Mouse (Mus musculus) adrenal gland, adult 2 months (tissue): ENCODE measurements around the gene Med17. TPM values are rescaled to one million over a fixed set of nuclear protein-coding genes. Genes with fewer than 3 reads are reported as not detected.
"Not testable (repeated sequence)": the region's sequence is repeated elsewhere in the genome, so short reads cannot be mapped to it uniquely, and the experiment has no call there.

ENCODE experiments used
- DNase-seq: peaks from one replicate; pipeline ENCODE4 v3.0.0; 2021
- long read RNA-seq: library from polyadenylated mRNA; stranded (forward); transcript quantifications from one replicate; pipeline ENCODE4 v2.0.0, GENCODE M21; 2021
- polyA plus RNA-seq: library from polyadenylated mRNA; depleted of rRNA; stranded (reverse); fragments of >200 nt; gene quantifications from 2 replicates; pipeline ENCODE4 v1.2.3, GENCODE M21; 2012; rRNA removed
- total RNA-seq, 2 experiments: library from RNA; stranded (reverse); gene quantifications; 2 replicates each; pipeline ENCODE4 v1.2.3; 2021

Med17 gene
- 10 to 100 TPM; 27.4 to 34.8 TPM for total RNA-seq
- polyA plus RNA-seq: 31.9 and 32.2 TPM in 2 replicates
- long read RNA-seq, transcript Med17-201 (12 exons, 3,964 nt): major isoform, 23 of 27 reads
- long read RNA-seq, partial matches to known transcripts: 1 of 27 reads
- long read RNA-seq, other reads (novel, unspliced or antisense): 3 of 27 reads

DNA sequence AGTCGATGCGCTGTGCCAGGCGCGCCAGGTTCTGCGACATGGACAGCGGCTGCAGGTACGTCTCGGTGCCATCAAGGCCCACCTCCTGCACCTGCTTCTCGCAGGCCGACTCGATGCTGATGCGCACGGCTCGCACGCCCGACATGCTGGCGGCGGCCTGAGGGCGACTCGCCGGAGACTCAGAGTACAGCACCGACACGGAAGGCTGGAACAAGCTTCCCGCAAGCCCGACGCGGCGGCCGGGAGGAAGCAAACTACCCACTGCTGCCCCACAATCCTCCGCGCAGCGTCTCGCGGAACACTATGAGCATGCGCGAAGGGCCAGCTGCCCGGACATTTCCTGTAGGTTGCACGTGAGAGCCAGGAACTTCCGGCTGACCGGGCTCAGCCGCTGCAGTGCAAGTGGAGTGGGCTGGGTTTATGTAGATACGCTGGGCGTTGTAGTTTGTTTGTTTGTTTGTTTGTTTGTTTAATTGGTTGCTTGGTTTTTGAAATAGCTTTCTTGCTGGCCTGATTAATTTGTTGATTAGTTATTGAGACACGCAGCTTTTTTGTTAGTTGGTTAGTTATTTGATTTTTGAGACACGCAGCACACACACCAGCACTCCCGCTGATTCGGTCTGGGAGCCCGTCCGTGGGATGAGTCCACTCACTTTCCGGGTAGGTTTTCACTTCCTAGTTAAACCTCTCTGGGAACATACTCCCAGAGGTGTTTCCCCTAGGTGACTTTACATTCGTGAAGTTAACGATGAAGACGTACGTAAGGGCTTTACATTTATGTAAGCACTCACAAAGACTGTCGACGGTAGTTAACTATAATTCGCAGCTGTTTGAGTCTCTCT lies at the start of gene Med17:
Gene Med17, minus strand, starts transcription at position 283 of the 842 bp plus-strand sequence.
- peak; percentile 96 for DNase-seq

DNA sequence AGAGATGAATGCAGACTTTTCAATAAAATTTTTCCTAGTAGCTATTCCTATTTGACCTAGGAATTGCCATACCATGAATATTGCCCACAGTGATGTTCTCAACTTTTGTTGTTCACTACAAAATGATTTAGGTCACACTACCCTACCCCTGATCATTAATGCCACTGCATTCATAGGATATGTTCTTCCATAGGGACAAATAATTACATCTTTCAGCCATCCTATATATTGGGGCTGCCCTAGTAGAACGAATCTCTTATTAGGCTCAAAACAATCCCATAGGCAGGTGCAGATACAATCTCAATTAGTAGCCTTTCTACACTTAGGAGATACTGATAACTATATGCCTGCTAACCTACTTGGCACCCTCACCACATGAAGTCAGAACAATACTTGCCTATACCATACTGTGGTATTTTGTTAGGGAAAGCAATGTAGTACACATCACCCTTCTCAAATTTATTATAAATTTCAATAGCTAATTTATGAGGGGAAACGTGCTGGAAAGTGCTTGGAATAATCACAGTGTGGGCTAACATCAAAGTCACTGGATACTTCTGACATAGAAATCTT lies 38.5 kb upstream of the Med17 start:
- no peak for DNase-seq

DNA sequence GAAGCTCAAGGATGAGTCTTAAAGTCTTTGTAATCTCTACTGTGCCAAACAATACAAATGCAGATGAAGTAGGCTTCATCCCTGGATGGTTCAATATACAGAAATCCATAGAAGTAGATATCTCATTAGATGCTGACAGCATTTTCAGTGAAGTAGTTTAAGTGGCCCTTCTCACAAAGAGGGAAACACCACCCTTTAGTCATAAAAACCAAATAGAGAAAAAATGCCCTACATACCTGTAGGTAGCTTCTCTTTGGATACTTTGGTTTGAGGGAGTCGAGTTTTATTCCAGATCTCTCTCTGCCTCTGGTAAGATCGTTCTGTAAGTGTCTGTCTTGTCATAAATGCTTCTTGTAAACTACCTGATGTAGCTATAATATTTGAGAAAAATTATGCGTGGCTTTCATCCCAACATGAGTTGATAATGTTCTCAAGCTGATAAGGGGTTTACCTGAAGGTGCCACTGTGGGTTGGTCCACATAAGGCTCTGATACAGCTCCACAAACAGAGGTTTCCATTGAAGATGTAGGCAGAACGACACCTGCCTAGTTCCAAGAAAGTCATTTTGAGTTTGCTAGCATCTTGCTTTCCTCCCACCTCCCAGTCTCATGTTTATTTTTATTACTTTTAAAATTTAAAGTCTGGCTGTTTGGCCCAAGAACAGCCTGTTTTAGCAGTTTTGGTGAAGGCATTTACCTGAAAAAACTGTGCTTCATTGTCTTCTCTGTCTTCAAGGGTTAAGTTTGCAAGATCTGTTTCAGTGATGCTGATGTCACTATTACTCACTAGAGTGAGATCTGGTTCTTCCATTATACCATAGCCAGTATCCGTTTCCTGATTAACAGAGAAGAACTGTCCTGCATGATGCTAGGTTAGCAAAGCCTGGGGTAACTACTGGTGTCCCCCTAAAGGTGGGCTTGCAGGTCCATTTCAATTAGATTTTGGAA lies 37.8 kb upstream of the Med17 start:
- DNase-seq: no peak

DNA sequence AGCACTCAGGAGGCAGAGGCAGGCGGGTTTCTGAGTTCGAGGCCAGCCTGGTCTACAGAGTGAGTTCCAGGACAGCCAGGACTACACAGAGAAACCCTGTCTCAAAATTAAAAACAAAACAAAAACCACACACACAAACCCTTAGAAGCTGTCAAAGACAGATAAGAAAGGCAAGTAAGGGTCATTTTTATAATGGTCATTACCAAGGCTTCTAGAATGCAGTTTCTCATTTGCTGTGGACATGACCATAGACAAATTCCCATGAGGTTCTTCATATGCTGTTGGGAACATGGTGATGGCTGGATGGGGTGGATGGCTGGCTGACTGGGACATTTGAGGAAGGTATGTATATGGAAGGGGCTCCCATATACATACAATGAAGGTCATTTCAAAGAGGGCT lies 36.6 kb upstream of the Med17 start:
- not testable (repeated sequence) for DNase-seq

DNA sequence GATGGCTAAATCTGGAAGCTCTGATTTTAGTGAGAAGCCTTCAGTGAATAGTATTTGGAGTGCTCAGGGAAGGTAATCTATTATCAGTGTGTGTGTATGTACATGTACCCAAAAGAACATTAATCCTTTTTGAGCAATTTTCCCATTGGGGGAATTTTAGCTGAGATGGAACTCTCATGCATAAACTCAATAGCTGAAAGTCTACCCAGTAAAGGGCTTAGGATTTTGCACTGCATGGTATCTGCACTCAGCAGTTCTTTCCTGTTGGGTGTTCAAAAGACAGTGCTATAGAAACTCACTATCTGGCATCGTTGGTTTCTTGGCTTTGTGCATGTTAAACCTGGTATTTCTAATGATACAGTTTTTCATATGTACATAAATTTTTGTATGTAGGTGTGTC lies 34.9 kb upstream of the Med17 start:
- no peak for DNase-seq

DNA sequence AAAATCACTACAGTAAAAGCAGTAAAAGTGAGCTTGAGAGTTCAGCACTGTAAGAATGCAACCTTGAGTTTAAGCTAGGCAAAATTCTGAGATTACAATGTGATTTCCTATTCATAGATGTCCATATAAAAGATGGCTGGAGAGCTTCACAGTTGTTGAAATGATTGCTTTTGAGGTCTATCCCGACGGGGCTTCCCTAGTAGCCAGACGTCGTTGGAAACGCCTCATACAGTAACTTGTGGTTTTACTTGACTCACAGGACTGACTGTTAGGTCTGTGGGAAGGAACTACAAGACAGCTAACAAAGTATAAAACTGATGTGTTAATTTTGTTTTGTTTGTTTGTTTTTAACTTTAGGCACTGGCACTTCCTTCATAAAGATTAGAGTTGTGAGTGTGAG lies 33.9 kb upstream of the Med17 start:
- DNase-seq: no peak

DNA sequence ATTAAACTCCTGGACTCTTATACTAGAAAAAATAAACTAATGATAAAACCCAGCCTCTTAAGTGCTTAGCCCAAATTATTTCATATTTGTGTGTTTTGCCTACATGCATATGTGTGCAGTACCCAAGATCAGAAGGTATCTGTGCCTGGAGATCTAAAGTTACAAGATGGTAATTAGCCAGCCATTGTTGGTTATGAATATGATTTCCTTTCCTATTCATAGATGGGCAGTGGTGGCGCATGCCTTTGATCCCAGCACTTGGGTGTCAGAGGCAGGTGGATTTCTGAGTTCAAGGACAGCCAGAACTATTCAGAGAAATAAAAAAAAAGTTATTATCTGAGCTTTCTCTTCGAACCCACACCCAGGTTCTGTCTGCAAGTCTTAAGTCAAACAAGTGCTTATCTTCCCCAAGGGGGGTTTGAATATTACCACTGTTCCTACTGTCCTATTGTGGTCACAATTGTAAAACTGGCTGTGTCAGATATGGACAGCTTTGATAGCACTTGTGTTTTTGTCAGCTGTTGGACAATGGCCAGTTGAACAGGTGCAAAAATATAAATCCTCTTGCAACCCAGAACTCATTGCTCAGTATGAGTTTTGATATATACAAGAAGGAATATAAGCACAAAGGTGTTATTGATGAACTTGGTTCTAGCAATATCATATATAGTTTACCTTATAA lies 32.5 kb upstream of the Med17 start:
- no peak for DNase-seq

DNA sequence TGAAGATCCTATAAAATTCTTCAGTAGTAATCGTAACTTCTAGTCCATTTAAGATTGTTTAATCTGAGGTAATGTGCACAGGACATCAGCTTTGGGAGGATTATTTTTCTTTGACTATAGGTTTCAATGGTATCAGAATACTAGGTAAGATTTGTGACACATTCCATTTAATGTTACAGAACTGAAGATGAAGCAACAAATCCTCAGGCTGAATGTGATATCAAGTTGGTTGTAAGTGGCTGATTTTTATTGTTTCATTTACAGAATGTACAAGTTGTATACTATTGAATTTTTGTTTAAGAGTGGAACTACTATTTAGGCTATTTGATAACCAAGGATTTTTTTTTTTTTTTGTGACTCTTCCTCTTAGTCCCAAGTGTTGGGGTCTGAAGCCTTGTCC lies 30.4 kb upstream of the Med17 start:
- DNase-seq: no peak

DNA sequence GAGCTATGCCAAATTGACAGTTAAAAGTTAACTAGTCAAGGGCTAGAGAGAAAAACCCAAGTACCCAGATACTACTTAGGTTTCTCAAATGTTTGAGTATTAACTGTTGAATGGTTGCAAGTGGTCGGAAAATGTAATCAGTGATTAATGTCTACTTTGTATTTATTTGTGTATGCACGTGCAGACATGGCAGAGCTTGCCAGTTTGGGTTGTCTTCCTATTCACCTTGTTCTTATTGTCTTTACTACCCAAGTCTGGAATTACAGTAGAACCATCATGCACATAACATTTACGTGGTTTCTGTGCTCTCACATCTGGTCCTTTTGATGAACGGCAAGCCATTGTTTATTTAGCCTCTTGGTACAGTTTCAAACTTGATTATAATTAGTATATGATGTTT lies 29.7 kb upstream of the Med17 start:
- no peak for DNase-seq

DNA sequence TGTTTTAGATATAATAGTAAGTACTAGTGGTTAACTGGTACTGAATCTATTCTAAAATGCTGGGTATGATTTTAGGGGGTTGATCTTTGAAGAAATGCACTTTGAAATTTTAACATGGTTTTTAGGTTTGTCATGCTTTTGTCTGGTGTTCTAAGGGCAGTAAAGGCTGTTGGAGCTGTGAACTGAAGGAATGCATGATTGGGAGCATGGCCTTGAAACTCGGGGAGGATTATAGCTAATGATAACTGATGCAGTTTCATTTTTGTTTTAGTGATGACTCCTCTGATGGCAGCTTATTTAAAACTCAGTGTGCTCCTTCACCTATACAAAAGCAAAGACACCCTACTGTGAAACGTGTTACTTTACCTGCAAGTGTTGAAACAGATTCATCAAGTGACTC lies 28.5 kb upstream of the Med17 start:
- no peak for DNase-seq

DNA sequence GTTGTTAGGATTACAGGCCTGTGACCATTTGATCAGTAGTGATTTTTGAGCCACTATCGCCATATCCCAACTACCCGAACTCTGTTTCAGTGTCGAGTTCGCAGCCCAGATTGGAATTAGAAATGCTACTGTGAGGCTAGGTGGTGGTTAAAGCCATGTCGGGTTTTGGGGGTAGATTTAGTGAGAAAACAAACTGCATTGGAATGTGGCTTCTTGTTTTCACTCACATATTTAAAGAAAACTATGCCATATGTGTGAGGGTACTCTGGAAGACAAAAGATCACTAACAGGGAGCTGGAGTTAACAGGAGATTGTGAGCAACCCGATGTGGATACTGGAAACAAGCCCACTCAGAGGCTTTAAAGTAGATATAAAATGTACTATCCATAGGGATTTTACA lies 27.5 kb upstream of the Med17 start:
- no peak for DNase-seq

DNA sequence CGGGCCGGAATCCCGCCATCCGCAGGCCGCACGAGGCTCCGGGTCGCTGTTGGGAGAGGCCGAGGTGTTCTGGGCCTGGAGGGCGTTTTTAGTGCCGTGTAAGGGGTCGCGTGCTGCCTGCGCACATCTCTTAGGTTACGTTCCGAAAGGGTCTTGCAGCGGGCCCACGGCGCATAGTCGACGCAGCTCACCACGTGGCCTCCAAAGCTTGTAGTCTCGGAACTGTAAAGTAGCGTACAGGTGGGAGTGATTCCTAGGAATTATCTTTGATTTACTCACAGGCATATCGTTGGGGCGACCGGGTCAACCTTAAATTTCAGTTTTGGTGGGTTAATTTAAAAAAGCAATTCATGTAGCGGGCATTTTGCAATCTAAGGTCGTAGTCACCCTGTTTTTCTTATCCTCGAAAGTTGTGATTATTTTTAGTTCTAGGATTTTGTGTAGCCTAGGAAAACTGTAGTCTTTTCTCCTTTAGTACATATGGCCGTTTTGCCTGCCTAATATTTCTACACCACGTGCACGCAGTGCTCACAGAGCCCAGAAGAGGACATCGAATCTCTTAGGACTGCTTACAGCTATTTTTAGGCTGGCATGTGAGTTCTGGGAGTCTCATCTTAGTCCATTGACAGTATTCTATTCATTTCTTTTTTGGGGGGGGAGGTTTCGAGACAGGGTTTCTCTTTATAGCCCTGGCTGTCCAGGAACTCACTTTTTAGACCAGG lies 26.8 kb upstream of the Med17 start, which contains the start of gene 4931406C07Rik:
Gene 4931406C07Rik, minus strand, starts transcription at position 51 of the 722 bp plus-strand sequence.
- no peak for DNase-seq

DNA sequence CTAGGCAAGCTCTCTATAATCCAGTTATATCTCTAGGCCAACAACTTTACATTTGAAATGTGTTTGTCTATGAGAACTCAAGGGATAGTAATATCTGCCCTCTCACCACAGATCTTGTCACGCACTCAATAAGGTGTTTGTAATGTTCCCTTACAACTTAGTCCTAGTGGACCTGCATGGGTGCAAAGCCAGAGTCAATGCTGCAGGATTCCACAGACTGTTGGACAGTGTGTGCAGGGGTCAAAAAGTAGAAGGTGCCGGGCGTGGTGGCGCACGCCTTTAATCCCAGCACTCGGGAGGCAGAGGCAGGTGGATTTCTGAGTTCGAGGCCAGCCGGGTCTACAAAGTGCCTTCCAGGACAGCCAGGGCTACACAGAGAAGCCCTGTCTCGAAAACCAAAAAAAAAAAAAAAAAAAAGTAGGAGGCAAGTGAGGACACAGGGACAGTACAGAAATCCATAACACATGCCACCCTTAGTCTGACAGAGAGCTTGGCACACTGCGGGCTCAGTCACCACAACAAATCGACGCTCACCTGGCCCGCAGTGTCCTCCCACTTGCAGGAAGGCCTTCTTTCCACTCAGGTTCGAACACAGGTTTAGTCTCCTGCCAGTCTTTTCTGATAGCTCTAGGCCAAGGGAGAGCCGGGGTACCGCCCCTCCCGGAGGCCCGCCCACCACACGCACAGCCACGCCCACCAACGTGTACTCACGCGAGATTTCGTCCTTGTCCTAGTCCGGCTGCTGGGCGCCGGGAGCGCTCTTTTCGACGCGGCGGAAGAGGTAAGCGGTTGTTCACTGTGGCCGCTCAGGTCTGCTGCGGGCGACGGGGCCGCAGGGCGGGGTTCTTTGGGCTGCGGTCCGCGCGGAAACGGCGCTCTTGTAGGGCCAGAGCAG lies 26.0 kb upstream of the Med17 start, which contains the start of gene Taf1d:
Gene Taf1d, plus strand, starts transcription at position 712 of the 895 bp plus-strand sequence.
- DNase-seq: peak; percentile 98

DNA sequence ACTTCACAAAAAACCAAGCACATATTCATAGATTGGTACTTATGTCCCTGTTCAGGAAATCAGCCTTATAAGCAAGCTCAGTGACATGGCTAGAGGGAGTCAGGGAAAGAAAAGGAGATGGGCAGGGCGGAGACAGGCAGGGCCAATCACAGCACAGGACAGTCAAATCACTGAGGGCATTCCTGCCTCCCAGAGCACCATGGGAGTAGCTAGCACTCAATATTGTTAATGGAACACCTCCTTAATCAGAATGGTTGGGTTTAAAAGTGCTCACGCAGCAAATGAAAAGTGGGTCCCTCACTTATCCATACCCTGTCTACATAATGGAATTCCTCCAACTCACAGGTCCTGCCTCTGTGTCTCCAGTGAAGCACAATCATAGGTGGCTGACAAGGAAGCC lies 23.1 kb upstream of the Med17 start:
- peak; percentile 58 for DNase-seq

DNA sequence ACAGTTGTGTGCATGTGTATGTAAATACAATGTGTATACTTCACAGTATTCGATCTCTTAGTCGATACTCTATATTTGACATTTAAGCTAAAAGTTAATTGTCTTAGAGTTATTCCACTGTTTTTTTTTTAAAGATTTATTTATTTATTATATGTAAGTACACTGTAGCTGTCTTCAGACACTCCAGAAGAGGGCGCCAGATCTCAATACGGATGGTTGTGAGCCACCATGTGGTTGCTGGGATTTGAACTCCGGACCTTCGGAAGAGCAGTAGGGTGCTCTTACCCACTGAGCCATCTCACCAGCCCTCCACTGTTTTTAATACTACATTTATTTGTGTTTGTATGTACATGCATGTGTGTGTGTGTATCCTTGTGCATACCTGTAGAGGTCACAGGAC lies 22.3 kb upstream of the Med17 start:
- not testable (repeated sequence) for DNase-seq

DNA sequence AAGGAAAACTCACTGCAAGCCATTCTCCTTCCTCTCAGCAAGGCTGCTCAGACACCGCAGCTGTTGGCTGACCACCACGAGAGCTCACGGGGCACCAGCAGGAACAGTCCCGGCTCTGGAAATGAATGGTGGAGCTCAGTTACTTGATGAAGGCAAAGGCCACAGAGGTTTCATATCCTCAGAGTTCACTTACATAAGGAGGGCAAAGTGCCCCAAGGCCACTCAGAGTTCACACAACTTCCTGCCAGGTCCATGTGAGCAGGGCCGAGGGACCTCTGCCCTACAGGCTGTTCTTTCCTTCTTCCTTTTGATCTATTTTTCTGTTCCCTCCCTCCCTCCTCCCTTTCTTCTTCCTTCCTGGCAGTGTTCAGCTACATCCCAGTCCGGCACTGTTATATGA lies 21.7 kb upstream of the Med17 start:
- peak; percentile 87 for DNase-seq

DNA sequence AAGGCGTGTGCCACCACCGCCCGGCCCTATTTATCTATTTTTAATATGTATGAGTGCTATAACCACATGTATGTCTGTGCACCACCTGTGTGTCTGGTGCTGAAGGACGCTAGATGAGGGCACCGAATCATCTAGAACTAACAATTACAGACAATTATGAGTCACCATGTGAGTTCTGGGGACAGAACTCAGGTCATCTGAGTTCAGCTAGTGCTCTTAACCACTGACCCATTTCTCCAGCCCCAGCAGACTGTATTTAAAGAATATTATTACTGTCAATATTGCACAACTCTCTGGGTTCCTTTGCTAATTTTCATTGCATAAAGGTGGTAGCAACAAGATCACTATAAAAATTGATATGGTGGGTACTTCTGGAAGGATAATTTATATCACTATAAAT lies 20.3 kb upstream of the Med17 start:
- peak; percentile 25 for DNase-seq

DNA sequence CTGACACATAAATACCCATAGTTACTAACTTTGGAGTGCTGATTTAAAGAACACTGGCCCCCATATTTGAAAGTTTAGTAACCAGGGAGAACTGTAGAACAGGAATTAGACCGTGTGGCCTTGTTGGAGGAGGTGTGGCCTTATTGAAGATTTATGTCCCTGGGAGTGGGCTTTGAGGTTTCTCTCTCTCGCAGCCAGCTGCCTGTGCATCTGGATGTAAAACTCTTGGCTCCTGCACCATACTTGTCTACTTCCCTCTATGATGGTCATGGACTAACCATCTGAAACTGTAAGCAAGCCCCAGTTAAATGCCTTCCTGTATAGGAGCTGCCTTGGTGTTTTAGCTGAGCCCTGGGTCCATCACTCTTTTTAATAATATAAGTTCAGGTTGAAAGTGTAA lies 18.7 kb upstream of the Med17 start:
- DNase-seq: no peak

DNA sequence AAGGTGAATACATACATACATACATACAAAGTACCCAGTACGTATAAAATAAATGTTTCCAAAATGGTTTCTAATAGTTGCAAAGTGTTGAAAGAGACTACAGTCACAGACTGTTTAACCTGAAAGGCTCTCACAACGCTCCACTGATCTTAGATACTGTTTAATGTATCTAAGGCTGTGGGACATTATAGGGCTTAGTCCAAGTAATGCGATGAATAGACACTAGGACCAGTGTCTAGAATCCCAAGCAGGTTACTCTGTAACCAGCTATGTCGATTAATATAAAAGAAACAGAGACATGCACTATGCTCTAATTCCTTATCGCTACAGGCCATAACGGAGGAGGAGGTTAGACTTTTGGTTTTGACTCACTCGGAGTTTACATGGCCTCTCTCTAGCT lies 17.4 kb upstream of the Med17 start:
- DNase-seq: no peak

DNA sequence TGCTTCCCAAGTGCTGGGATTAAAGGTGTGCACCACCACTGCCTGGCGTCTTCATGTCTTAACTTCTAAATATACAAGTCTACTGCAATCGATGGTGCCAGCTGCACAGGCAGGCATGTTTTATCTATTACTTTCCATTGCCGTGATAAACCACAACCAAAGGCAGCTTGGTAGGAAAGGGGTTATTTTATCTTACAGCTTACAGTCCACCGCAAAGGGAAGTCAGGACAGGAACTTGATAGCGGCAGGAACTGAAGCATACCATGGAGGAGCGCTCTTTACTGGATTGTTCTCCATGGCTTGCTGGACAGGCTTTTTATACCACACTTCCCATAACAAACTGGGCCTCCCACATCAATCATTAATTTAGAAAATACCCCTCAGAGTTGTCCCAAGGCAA lies 9.5 kb upstream of the Med17 start:
- DNase-seq: no peak
